Mouse (Mus musculus) urinary bladder, postnatal 14 days (tissue): ENCODE measurements around the gene Ccdc3.
"Not testable (repeated sequence)": the region's sequence is repeated elsewhere in the genome, so short reads cannot be mapped to it uniquely, and the experiment has no call there.

Source experiments
- DNase-seq: peaks from one replicate; pipeline ENCODE4 v3.0.0; 2021; ENCODE audit warnings: low spot score

The Ccdc3 gene

GRCm38 (mm10) chr2:5214581-5214980, 77.0 kb downstream of the Ccdc3 start:
- no peak for DNase-seq

GRCm38 (mm10) chr2:5215252-5215815, 77.8 kb downstream of the Ccdc3 start:
- no peak for DNase-seq

GRCm38 (mm10) chr2:5219206-5219605, 81.6 kb downstream of the Ccdc3 start:
- DNase-seq: no peak

GRCm38 (mm10) chr2:5219847-5220375, 82.3 kb downstream of the Ccdc3 start:
- DNase-seq: no peak

GRCm38 (mm10) chr2:5222571-5222970, 85.0 kb downstream of the Ccdc3 start:
- peak; percentile 52 for DNase-seq

GRCm38 (mm10) chr2:5236846-5237482, 99.4 kb downstream of the Ccdc3 start:
- no peak for DNase-seq

GRCm38 (mm10) chr2:5237870-5238269, 100.3 kb downstream of the Ccdc3 start:
- DNase-seq: no peak

- DNase-seq: no peak
Observed at GRCm38 (mm10) chr2:5239492-5239891, 101.9 kb downstream of the Ccdc3 start.

GRCm38 (mm10) chr2:5241469-5241897, 103.9 kb downstream of the Ccdc3 start:
- DNase-seq: peak; percentile 31

- DNase-seq: not testable (repeated sequence)
Observed at GRCm38 (mm10) chr2:5249199-5249598, 111.6 kb downstream of the Ccdc3 start.

GRCm38 (mm10) chr2:5249969-5250368, 112.4 kb downstream of the Ccdc3 start:
- peak; percentile 76 for DNase-seq

GRCm38 (mm10) chr2:5258250-5258649, 120.7 kb downstream of the Ccdc3 start:
- DNase-seq: no peak

GRCm38 (mm10) chr2:5262279-5262678, 124.7 kb downstream of the Ccdc3 start:
- DNase-seq: no peak

GRCm38 (mm10) chr2:5267980-5268379, 130.4 kb downstream of the Ccdc3 start:
- no peak for DNase-seq
